Mouse (Mus musculus) frontal cortex, postnatal 14 days (tissue): ENCODE measurements around the gene Bst2.
"Not testable (repeated sequence)": the region's sequence is repeated elsewhere in the genome, so short reads cannot be mapped to it uniquely, and the experiment has no call there.

ENCODE experiments used
- DNase-seq, 2 experiments: peaks; one replicate each; pipeline ENCODE4 v3.0.0; 2022; ENCODE audit warnings: low spot score in 2 of 2

Bst2 gene

DNA sequence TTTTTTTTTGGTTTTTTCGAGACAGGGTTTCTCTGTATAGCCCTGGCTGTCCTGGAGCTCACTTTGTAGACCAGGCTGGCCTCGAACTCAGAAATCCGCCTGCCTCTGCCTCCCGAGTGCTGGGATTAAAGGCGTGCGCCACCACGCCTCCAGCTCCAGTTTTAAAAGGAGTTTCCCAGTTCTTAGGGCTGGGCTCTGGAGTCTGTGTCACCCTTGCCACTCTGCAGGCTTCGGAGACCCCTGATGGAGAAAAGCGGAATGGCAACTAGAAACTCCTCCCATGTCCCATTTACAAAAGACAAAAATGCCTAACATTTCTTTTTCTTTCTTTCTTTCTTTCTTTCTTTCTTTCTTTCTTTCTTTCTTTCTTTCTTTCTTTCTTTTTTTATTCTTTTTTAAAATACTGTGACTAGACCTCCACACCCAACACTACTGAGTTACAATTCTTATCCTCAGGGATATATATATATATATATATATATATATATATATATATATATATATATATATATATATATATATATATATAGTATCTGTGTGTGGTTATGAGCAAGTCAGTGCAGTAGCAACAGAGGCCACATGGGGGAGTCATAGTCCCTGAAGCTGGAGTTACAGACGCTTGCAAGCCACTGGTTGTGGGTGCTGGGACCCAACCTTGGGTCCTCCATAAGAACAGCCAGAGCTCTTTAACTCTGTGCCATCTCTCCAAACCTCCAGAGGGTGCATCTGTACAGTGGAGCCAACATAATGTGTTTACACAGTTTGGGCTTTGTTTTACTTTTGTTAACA lies 18.0 kb downstream of the Bst2 start:
- DNase-seq = not testable (repeated sequence)

DNA sequence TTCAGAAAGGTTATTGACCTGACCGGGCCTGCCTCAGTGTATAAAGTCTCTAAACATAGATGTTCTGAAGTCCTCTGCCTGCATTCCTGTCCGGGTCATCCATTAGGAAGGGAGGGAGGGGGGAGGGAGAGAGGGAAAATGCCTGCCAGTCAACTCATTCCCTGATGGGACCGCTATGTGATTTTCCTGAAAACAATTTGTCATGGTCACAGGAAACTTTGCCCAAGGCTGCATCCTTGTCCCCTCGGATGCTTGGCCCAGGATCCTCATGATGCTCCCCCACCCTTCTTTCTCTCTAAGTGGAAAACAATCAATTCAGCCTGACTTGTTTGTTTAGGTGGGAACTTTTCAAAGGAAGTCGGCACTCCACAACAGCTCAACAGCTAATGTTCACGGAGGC lies 20.5 kb downstream of the Bst2 start:
- DNase-seq = no peak

DNA sequence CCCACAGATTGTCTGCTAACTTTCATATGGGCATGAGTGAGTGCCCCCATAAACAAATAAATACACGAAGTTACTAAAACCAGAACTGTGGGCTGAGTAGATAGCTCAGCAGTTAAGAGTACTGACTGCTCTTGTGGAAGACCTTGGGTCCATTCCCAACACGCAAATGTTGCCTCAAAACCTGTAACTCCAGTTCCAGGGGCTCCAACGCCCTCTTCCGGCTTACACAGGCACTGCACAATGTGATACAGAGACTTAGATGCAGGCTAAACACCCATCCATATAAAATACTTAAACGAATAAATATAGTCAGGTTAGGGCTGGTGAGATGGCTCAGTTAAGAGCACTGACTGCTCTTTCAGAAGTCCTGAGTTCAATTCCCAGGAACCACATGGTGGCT lies 22.2 kb downstream of the Bst2 start:
- no peak for DNase-seq

DNA sequence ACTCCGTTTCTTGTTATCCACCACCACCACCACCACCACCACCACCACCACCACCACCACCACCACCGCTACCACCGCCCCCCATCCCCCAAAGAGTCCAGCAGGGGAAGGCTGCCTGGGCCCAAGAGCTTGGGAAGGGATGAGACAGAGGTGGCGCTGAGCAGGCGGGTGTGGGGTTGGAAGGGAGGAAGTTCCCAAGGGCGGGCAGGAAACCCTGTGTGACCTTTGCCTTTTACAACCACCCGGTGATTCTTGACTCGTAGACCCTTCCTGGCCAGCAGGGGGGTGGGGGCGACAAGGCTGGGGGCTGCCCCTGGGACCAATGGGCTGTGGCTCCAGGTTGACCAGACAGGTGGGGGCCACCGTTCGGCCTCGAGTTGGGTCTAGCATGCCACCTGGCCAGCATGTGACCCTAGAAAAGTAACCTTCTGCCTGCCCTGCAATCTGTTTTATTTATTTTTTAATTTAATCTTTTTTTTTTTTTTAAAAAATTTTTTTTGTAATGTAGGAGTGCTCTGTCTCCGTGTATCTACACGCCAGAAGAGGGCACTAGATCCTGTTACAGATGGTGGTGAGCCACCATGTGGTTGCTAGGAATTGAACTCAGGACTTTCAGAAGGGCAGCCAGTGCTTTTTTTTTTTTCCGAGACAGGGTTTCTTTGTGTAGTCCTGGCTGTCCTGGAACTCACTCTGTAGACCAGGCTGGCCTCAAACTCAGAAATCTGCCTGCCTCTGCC lies 24.1 kb downstream of the Bst2 start:
- DNase-seq = no peak

DNA sequence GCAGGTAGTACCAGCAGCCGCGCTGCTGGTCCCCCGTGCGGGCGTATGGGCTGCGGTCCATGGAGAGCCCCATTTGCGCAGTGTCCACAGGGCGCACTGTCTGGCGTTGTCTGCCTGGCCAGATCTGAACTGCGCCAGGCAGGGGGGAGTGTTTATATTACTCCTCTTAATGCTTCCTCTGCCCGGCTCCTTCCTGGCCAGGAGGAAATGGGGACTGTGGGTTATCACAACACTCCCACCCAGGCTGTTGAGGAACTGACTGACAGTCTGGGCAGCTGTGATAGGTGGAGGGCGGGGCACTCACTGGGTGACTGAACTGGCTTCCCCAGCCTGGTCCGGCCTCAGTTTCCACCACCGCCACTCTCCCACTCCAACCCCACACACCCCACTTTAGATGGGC lies 25.6 kb downstream of the Bst2 start, which contains the start of gene Plvap:
Gene Plvap, minus strand, starts transcription at position 109 of the 400 bp plus-strand sequence.
- no peak for DNase-seq

DNA sequence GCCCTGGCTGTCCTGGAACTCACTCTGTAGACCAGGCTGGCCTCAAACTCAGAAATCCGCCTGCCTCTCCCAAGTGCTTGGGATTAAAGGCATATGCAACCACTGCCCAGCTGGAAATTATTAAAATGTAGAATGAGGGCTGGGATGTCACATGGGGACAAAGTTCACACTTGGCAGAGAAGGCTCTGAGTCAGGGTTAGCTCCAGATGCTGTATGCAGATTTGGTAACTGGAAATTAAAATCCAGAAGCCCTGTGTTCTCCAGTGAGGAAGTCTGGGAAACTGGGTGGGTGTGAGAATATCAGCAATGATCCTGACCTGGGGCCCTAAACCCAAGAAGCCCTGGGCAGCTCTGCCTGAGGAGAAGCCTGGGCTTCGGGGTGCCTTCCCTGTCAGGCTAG lies 27.9 kb downstream of the Bst2 start:
- no peak for DNase-seq

DNA sequence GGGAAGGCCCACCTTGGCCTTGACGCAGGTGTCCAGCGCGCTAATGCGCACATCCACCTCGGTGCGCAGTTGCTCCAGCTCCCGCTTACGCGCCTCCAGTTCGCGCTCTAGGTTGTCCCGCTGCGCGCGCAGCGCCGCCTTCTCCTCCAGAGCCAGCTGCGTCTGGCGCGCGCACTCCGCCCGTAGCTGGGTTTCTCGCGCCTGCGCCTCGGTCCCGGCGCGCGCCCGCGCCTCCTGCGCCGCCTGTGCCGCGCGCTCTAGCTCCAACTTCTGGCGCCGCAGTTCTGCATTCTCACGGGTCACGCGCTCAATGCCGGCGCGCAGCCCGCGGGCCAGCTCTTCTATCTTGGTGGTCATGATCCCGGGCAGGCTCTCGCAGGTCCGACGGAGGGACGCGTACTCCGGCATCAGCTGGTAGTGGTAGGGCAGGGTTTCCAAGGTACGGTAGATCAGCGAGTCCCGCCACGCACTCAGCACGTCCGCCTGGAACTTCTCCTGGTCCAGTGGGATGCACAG lies 29.6 kb downstream of the Bst2 start:
- DNase-seq = peak; percentile 54 to 71

DNA sequence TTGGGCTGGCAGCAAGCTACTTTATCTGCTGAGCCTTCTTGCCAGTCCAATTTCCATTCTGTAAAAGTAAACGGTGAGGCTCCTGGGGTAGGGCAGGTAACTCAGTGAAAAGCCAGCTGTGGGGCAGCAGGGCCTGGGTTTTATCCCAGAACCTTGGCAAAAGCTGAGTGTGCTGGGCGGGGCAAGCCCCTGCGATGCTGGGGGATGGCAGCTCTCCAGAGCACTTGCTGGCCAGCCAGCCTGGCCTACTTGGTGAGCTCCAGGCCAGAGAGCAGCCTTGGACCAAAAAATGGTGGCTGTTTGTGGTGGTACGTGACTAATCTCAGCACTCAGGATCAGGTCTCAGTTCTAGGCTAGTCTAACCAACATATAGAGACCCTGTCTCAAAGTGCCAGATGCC lies 31.3 kb downstream of the Bst2 start:
- no peak for DNase-seq

DNA sequence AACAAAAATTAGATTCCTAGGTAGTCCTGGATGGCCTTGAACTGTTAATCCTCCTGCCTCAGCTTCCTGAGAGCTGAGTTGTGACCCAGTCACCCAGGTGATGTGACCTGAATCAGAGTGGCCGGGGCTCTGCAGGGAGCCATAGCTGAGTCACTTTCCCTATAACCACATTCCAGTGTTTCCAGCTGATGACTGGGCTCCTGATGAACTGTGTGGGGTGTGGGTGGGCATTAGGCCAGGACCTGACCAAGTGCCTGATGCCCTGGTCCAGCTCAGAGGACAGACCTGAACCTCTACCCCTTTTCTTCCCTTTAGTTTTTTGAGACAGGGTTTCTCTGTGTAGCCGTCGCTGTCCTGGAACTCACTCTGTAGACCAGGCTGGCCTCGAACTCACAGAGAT lies 31.9 kb downstream of the Bst2 start:
- no peak for DNase-seq

DNA sequence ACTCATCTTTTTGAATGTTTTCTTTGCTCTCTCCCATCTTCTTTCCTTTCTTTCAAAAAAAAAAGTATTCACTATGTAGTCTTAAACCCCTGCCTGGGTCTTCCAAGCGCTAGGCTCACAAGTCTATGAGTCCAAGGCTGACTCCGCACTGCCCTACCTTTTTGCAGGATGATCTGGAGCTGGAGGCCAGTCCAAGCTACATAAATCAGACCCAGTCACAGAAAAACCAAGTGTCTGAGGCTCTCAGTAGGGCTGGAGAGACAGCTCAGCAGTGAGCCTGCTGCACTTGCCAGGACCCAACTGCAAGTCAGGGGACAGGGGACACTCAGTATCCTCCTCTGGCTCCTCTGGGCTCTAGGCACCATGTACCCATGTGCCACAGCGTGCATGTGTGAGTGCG lies 32.9 kb downstream of the Bst2 start:
- no peak for DNase-seq

DNA sequence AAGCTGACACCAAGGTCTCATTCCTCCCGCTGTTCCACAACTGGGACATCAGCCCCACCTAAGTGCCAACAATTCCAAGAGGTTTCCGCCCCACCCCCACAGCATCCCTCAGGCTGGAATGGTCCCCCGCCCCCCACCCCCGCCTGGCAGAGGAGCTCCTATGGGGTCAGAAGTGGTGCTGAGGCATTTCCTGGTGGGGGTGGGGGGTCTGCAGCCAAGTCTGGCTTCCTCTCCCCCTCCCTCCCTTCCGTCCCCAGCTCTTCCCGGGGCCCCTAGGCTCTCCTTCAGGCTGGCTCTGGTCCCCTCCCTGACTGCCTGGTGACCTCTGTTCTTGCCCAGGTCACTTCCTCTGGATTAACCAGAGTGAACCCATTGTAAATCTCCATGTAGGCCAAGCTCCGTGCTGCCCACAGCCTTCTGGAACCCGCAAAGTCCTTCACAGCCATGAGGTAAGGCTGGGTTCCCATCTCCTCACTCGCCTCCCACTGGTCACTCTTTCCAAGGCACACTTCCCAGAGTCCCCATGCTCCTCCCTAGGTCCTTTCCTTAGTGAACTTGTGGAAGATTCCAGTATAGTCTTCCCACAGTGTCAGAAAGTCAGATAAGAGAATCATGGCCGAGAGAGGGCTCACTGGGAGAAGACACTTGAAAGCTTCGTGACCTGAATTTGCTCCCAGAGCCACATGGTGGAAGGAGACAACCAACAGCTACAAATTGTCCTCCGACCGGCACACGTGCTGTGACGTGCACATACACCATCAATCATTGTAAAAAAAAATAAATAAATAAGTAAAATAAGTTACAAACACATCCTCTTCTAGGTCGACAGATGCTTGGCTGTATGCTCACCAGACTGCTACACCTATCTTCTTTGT lies 38.2 kb downstream of the Bst2 start:
- no peak for DNase-seq

DNA sequence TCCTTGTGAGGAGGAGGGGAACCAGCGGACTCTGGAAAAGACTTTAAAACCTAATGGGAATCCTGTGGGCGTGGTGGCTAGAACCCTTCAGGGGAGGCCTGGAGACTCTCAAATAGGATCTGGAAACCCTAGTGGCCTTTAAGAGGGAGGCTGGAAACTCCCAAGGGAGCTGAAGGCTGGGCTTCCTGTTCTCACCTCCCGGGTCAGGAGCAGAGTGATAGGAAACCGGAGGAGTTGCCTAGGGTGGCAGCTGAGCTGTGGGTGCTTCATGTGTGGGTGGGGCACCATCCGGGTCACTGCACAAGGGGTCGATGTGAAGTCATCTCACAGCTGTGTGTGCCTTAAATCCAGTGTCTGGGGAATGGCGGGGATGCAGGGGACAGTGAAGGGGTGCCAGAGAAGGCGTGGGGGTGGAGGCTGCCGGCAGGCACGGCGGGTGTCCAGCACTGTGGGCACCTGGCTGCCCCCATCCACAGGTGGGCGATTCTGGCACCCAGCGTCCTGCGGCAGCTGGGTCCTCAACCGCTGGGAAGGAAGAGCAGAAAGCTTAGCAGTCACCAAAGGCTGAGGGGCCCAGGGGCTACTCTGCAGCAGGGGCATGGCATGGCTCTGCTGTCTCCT lies 39.3 kb downstream of the Bst2 start:
- no peak for DNase-seq

DNA sequence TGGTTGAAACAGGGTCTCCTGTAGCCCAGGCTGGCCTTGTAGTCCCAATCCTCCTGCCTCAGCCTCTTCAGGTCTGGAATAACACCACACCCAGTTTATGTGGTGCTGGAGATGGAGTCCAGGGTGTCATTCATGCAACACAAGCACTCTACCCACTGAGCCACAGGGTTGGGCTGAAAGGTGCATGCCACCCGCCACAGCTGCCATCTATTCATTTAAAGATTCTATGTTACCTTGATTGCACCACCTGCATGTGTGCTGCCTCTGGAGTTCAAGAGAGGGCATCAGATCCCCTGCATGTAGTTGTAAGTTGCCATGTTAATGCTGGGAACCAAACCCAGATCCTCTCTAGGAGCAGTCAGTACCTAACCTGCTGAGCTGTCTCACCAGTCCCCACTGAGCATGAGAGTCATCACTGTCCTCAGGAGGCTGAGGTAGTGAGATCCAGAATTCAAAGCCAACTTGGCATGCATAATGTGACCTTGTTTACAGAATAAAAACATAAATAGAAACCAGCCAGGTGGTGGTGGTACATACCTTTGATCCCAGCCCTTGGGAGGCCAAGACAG lies 40.1 kb downstream of the Bst2 start:
- DNase-seq = no peak

DNA sequence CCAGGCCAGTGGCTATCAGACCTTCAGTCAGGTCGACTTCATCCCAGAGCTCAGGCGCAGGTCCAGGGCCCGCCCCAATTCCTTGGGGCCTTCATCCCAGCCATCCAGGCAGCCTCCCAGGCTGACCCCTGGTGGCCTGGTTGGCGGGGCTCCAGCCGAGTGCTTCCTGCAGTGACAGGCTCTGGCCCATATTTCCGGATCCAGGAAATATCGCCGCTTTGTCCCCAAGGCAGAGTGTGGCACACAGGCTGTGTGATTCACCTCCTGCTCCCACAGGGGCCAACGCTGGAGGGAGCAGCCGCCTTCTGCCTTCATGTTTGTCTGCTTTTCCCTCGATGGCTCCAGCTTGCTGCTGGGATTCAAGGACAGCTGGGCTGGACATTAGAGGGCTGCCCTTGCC lies 40.8 kb downstream of the Bst2 start:
- no peak for DNase-seq

DNA sequence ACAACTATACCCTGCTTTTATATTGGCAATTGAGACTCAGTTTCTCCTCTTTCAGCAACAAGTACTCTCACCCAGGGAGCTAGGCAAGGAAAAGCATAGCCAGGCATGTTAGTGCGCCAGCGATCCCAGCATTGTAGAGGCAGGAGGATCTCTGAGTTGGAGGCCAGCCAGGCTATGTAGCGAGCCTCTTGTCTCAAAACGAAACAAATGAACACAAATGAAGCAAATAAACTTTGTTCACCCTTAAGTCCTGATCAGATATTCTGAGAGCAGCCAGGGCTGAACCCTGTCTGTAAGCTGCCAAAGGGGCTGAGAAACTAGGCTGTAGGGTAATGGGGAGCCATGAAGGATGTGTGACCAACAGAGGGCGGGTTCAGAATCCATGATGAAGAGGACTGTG lies 41.4 kb downstream of the Bst2 start:
- DNase-seq = no peak

DNA sequence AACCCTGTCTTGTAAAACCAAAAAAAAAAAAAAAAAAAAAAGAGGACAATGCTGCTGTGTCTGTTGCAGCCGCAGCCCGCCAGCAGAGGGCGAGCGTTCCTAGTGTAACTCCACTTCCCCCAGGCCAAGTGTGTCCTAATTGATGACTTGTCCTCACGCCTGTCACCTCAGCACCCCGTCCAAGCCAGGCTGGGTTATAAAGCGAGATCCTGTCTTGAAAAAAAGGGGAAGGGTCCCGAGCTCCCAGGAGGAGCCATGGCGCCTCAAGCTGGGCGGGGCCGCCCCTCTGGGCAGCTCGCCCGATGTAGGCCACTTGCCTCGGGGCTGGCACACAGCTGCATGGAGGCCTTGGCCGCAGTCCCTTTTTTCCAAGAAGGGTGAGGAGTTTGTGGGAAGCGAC lies 42.2 kb downstream of the Bst2 start:
- DNase-seq = peak in 1 of 2 experiments; percentile 69

DNA sequence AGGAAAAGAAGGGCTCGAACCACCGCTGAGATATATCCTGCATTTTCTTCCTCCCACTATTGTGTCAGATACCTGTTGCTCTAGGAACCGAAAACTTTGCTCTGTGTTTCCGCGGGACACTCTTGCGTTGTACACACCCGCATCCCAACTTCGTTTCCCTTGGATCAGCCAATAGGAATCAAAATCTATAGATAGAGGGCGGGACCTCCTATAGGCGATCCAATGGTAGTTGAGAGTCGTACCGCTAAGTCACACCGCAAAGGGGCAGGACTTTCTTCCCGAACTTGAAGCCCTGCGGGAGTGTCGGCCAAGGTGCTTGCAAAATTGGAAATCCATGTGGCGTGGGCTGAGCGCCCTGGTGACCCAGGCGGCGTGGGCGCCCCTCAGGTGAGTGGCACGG lies 48.8 kb downstream of the Bst2 start:
- DNase-seq = peak; percentile 77 to 82

DNA sequence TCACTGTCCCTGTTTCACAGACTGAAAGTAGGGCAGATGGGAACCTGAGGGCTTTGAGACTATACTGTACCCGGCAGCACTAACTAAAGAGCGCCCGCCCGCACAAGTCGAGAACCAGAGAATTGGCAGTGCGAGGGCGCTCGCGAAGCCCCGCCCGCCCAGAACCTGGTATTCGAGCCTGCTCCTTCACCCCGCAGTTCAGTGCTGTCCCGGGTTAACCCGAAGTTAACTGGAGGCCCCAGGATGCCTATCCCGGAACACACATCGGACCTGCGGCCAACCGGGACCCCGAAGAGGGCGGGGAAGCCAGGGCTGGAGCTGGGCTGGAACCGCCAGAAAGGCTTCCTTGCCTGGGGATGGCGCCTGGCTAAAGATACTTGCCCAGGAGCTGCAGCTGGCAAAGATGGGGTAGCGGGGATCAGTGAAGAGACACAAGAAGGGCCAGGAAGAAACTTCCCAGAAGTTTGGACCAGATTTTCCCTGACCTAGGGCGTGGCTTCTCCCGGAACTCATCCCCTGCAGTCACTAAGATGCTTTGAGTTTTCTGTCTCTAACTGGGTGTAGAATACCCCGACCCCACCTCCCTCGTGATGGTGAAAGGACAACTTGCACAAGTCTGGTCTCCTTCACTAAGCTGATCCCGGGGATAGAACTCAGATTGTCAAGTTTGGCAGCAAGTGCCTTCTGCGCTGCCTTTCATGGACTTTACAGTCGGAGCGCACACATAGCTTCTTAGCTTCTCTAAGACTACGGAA lies 49.4 kb downstream of the Bst2 start, which contains the start of gene Gtpbp3:
Gene Gtpbp3, plus strand, starts transcription at position 413 of the 755 bp plus-strand sequence.
- peak in 1 of 2 experiments; percentile 69 for DNase-seq

DNA sequence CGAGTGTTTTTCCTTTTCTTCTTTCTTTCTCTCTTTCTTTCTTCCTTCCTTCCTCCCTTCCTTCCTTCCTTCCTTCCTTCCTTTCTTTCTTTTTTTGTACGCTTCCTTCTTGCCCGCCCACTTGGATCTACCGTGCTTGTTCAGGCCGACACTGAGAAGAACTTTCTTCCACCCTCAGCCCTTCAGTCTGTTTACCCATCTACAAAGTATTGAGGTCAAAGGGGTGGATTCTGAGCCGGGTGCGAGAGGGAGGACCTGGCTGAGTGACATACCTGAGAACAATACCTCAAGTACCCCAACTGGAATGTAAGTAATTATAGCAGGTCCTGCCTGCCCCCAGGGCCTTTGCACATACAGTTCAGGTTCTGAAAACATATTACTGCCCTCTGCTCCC lies 51.1 kb downstream of the Bst2 start:
- no peak for DNase-seq
